Mouse (Mus musculus) frontal cortex, adult 2 months (tissue): ENCODE data around the gene Angptl7. TPM values are rescaled to one million over a fixed set of nuclear protein-coding genes. Genes with fewer than 3 reads are reported as not detected.

ENCODE experiments used
- DNase-seq, 2 experiments: peaks; one replicate each; pipeline ENCODE4 v3.0.0; 2022; ENCODE audit warnings: low spot score in 1 of 2; ENCODE audit errors: extremely low spot score in 1 of 2
- polyA plus RNA-seq: library from polyadenylated mRNA; depleted of rRNA; stranded (reverse); fragments of >200 nt; gene quantifications from 2 replicates; pipeline ENCODE4 v1.2.3, GENCODE M21; 2012; rRNA removed

The Angptl7 gene
- polyA plus RNA-seq, 1 experiment = 0.28 TPM

DNA sequence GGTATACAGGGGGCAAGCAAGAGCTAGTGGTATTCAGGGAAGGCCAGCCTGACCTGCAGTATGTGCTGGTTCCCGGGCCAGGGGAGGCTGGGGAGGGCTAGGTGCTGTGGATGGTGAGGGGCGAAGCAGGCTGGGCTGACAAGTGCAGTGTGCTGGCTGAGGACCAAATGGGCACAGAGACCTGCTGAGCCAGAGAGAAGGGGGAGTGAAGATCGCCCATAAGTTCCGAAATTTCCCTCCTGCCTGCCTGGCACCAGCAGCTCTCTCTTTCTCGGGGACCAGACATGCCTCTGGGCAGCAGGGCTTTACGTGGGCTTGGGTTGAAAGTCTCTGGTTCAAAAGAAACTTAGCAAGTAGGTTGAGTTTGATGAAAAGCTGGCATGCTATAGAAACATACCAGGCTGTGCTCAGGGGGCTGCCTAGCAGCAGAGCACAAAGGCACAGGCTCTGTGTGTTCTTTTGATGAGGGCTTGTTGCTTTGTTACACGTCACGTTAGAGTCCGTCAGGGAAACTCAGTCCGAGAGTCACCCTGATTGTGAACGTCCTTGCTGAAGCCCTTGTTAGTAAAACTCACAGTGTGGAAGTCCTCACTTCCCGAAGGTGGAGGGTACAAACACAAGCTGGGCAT, 39.5 kb downstream of the Angptl7 start:
- DNase-seq = no peak

DNA sequence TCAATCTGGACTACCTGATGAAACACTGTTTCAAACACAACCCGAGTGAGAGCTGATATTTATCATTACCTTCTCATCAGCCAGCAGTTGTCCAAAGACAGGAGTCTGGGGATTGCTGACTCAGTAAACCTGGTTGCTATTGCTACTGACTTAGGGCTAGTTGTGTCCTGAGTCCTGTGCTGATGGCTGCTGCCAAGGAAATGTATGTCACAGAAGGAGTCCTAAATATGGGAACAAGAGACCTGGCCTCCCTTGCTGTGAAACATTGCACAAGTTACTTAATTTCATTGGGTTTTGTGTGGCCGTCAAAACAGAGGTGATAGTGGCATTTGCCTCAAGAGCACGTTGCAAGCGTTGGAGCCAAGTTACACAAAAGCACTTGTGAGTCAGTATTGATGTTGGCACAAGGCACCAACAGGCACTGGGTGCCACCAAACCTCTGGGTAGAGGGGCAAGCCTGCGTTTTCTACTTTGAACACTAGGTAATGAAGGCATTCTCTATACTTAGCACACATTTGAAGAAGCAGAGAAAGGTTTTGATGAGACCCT, 44.7 kb downstream of the Angptl7 start:
- DNase-seq = no peak

DNA sequence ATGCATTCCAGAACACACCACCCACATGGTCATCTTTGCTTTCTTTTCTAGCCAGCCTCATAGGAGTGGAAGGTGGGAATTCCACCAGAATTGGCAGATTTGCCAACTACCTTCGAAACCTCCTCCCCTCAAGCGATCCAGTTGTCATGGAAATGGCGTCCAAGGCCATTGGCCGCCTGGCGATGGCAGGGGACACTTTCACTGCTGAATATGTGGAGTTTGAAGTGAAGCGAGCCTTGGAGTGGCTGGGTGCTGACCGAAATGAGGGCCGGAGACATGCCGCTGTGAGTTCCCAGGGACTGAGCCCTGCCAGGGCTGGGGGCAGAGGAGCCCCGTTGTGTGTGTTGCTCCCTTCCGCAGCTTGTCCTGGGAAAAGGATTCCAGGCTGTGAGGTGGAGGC, 46.6 kb downstream of the Angptl7 start:
- DNase-seq = no peak

DNA sequence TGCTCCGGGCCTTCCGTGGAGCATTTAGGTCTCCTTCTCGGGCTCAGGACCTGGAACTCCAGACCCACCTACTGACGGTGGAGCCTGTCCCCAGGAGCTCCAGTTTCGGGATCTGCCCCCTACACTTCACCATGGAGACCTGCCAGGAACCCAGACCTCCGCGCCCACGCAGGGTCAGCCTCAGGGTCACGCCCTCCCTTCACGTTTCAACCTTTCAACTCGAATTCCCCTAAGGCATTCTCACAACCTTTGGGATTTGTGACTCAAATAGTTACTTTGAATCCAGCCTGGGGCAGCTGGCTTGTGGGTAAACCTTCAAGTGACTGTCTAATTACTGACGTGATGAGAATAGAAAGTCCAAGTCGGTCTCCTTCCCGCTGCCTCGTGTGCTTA, 51.4 kb downstream of the Angptl7 start:
- peak in 1 of 2 experiments; percentile 36 for DNase-seq

DNA sequence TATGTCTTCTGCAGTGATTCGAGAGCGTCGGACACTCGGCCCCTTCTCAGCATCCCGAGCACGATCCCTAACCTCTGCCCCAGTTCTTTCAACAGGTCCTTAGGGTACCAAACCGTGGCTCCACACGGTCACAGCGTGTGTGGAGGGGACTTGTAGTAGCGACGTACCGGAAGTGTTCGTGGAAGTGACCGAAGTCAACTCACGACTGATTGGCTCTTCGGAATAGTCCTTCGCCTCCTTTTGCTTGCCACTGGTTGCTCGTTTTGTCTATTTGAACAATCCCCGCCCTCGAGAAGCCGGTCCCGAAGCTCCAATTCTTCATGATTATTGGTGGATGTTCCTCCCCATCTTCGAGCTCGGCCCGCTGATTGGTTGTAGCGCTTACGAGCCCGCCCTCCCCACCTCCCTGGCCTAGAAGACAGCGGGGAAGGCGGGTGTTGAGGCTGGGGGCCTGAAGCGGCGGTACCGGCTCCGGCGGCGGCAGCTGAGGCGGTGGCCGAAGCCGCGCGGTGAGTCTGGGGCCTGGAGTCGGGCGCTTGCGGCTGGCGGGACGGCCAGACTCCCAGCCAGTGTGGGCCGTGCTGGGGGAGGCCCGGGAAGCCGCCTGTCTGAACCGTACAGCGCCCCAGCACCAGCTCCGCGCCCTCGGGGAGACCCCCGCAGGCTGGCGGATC, 51.9 kb downstream of the Angptl7 start, which contains the start of gene Mtor:
TSS of gene Mtor (plus strand) at position 433 of the 674 bp plus-strand sequence.
- peak; percentile 97 to 98 for DNase-seq

Other genes with a start within 250 kb of the Angptl7 start
- gene Disp3, start 212.5 kb downstream of the Angptl7 start, polyA plus RNA-seq = 24.0 and 27.9 TPM in 2 replicates
- gene Ubiad1, start 55.7 kb downstream of the Angptl7 start, polyA plus RNA-seq = 10.4 and 10.7 TPM in 2 replicates
- gene Mtor, start 51.8 kb downstream of the Angptl7 start, polyA plus RNA-seq = 44.1 and 45.0 TPM in 2 replicates
- 44.8 and 45.4 TPM in 2 replicates for gene Exosc10, start 58.0 kb upstream of the Angptl7 start, polyA plus RNA-seq
- 75.6 and 87.9 TPM in 2 replicates for gene Srm, start 91.0 kb upstream of the Angptl7 start, polyA plus RNA-seq
- gene Masp2, start 102.1 kb upstream of the Angptl7 start, polyA plus RNA-seq = 3.5 and 3.6 TPM in 2 replicates
- gene Tardbp, start 126.6 kb upstream of the Angptl7 start, polyA plus RNA-seq = 286 and 304 TPM in 2 replicates
- gene Gm572, start 142.9 kb upstream of the Angptl7 start, polyA plus RNA-seq = not detected in 2 replicates